In genomic region chr17:25711136-25711535, GRCm38 (mm10) we compare ENCODE assay signal across 28 mouse cellular contexts. TPM values are rescaled to one million over a fixed set of nuclear protein-coding genes. Genes with fewer than 3 reads are reported as not detected.
A peak's percentile ranks its signal among the peaks of the same experiment; 100 is the strongest.
DNase-seq lines count a peak whose midpoint lies in the region; TF ChIP-seq lines count a peak whose summit lies in the region.
"Had no signal": no experiment of that assay in that cellular context is flagged by ENCODE, and none has a peak within 500 bp of the region (broad histone marks: within the 10 kb centered on the region; RNA-seq: fewer than 3 reads in every experiment).

No protein-coding gene starts in this region.

- H3K4me1 ChIP-seq in lung, adult 2 months (ENCODE audit: control insufficient read depth, insufficient read depth, low read length) = no peaks in the 10 kb centered on the region
- H3K4me1 ChIP-seq in limb, embryonic 10.5 days = peaks cover 4% of the 10 kb centered on the region
- H3K4me1 ChIP-seq: embryonic facial prominence, embryonic 15.5 days; forebrain, embryonic 12.5 days; forebrain, embryonic 15.5 days had no signal

- no peak for TF ChIP-seq CTCF in lung, adult 2 months (IDR thresholded peaks at IDR 0.05; ENCODE audit: insufficient read depth, low read length)

- H3K36me3 ChIP-seq in myocyte (ENCODE audit: control insufficient read depth, insufficient read depth) = no peaks in the 10 kb centered on the region
- H3K36me3 ChIP-seq in limb, embryonic 10.5 days = no peaks in the 10 kb centered on the region
- H3K36me3 ChIP-seq: embryonic facial prominence, embryonic 12.5 days; embryonic facial prominence, embryonic 15.5 days; forebrain, embryonic 12.5 days; forebrain, embryonic 15.5 days; heart, embryonic 12.5 days; heart, embryonic 15.5 days had no signal

- DNase-seq in 416B (ENCODE audit: low read depth) = peak; percentile 11
- peak; percentile 76 for DNase-seq in NIH3T3 (ENCODE audit: low read depth)
- DNase-seq in lung, adult 2 months = no peak
- DNase-seq in limb, embryonic 10.5 days (ENCODE audit: low spot score) = no peak
- DNase-seq in kidney, adult 18-20 months = no peak
- DNase-seq: adrenal gland, postnatal 10 days; adrenal gland, postnatal 36 days; B cell, adult 2 months; cerebellum, adult 2 months; cerebellum, adult 9-11 months; cerebellum, postnatal 25 days; gastrocnemius, postnatal 25 days; heart, adult 18-20 months; heart, postnatal 10 days; heart, postnatal 4 days had no signal

- H3K9me3 ChIP-seq in limb, embryonic 10.5 days (replicated peaks) = no peaks in the 10 kb centered on the region
- H3K9me3 ChIP-seq: embryonic facial prominence, embryonic 15.5 days; forebrain, embryonic 12.5 days; forebrain, embryonic 15.5 days; heart, embryonic 15.5 days had no signal

- no peak for TF ChIP-seq POLR2A in myocyte (IDR thresholded peaks at IDR 0.05; ENCODE audit: insufficient read length, low read depth)
- no peak for TF ChIP-seq POLR2A in lung, adult 2 months (IDR thresholded peaks at IDR 0.05; ENCODE audit: borderline replicate concordance, extremely low read depth, low read depth, low read length)

- 57% methylated on average over 4 of the region's 4 CpGs for WGBS in lung, adult 2 months
- 88% methylated on average over 4 of the region's 4 CpGs for WGBS in limb, embryonic 10.5 days

- H3K27me3 ChIP-seq in myocyte (ENCODE audit: control insufficient read depth, insufficient read depth, insufficient read length) = peaks cover 12% of the 10 kb centered on the region
- H3K27me3 ChIP-seq in limb, embryonic 10.5 days (ENCODE audit: low read depth, poor library complexity, severe bottlenecking) = peaks cover 9% of the 10 kb centered on the region

- H3K4me2 ChIP-seq in myocyte (ENCODE audit: low read depth) = no peak overlapping the region
- H3K4me2 ChIP-seq: embryonic facial prominence, embryonic 12.5 days; embryonic facial prominence, embryonic 15.5 days; forebrain, embryonic 12.5 days; forebrain, embryonic 15.5 days; heart, embryonic 12.5 days; heart, embryonic 15.5 days; hindbrain, embryonic 14.5 days had no signal

- no peak overlapping the region for H3ac ChIP-seq in myocyte (ENCODE audit: control insufficient read depth, insufficient read length)

- no peak overlapping the region for H3K4me3 ChIP-seq in myocyte
- H3K4me3 ChIP-seq in lung, adult 2 months (replicated peaks; ENCODE audit: extremely low read depth, low read depth, low read length) = no peak overlapping the region
- no peak overlapping the region for H3K4me3 ChIP-seq in limb, embryonic 10.5 days
- H3K4me3 ChIP-seq: embryonic facial prominence, embryonic 12.5 days; embryonic facial prominence, embryonic 15.5 days; forebrain, embryonic 12.5 days; forebrain, embryonic 15.5 days; heart, embryonic 12.5 days; heart, embryonic 15.5 days had no signal

- H3K27ac ChIP-seq in limb, embryonic 10.5 days = no peak overlapping the region
- H3K27ac ChIP-seq: embryonic facial prominence, embryonic 12.5 days; embryonic facial prominence, embryonic 15.5 days; forebrain, embryonic 12.5 days; forebrain, embryonic 15.5 days; heart, embryonic 15.5 days; hindbrain, embryonic 14.5 days; hindbrain, postnatal 0 days had no signal

- no peaks in the 10 kb centered on the region for H3K79me2 ChIP-seq in myocyte (ENCODE audit: control insufficient read depth, insufficient read depth)

TF ChIP-seq in myocyte, 11 proteins besides CTCF, POLR2A, EP300 and RAD21:
- TF ChIP-seq TCF3 (IDR thresholded peaks at IDR 0.05; ENCODE audit: insufficient read length, low read depth) = no peak
- TF ChIP-seq MYOD1 (IDR thresholded peaks at IDR 0.05; ENCODE audit: control insufficient read depth in 1 of 3, insufficient read length in 2 of 3, low read depth in 2 of 3) = peak; percentile 49 to 88 (median 86)
- TF ChIP-seq MYOG (IDR thresholded peaks at IDR 0.05; ENCODE audit: control insufficient read depth in 1 of 3, insufficient read depth in 1 of 3, insufficient read length in 2 of 3, low read depth in 2 of 3) = peak in 1 of 3 experiments; percentile 51
- TF ChIP-seq E2F4 (IDR thresholded peaks at IDR 0.05; ENCODE audit: insufficient read depth) = no peak
- no peak for TF ChIP-seq CEBPB (IDR thresholded peaks at IDR 0.05; ENCODE audit: insufficient read depth, poor library complexity, severe bottlenecking)
- TF ChIP-seq POLR2AphosphoS2 (IDR thresholded peaks at IDR 0.05; ENCODE audit: insufficient read length, low read depth) = no peak
TF ChIP-seq in myocyte: peak in this region for 2.

RNA-seq across cellular contexts. Expression of gene Gng13, which starts 5.8 kb away (rescaled TPM):
- 0.24 TPM for polyA plus RNA-seq in myocyte (2012; fragmentation: generic; extraction: Trizol)
- 0.36 TPM in 1 of 2 replicates, not detected in the other for polyA plus RNA-seq in lung, adult 2 months (2012; rRNA removed)
- polyA plus RNA-seq in limb, embryonic 10.5 days (2016; fragmentation: Nextera tagmentation; extraction: Ambion mirVana) = 2.0 TPM in 2 replicates
- polyA plus RNA-seq: CD4-positive, CD25-positive, alpha-beta regulatory T cell, adult 4 months; gonadal fat pad, adult 2 months; inflammation-experienced regulatory T-cells, adult 6 months had no signal

RNA-seq across cellular contexts. Expression of gene Chtf18, which starts 16.1 kb away (rescaled TPM):
- 7.2 TPM for polyA plus RNA-seq in myocyte (2012; fragmentation: generic; extraction: Trizol)
- polyA plus RNA-seq in lung, adult 2 months (2012; rRNA removed) = 3.0 and 4.2 TPM in 2 replicates
- 68.5 and 71.9 TPM in 2 replicates for polyA plus RNA-seq in limb, embryonic 10.5 days (2016; fragmentation: Nextera tagmentation; extraction: Ambion mirVana)

RNA-seq across cellular contexts. Expression of gene Rpusd1, which starts 16.3 kb away (rescaled TPM):
- polyA plus RNA-seq in myocyte (2012; fragmentation: generic; extraction: Trizol) = 13.0 TPM
- polyA plus RNA-seq in lung, adult 2 months (2012; rRNA removed) = 40.1 and 45.0 TPM in 2 replicates
- polyA plus RNA-seq in limb, embryonic 10.5 days (2016; fragmentation: Nextera tagmentation; extraction: Ambion mirVana) = 24.8 and 27.0 TPM in 2 replicates

RNA-seq across cellular contexts. Expression of gene Mslnl, which starts 24.7 kb away (rescaled TPM):
- not detected for polyA plus RNA-seq in myocyte (2012; fragmentation: generic; extraction: Trizol)
- polyA plus RNA-seq in lung, adult 2 months (2012; rRNA removed) = 0.23 and 0.25 TPM in 2 replicates
- not detected in 2 replicates for polyA plus RNA-seq in limb, embryonic 10.5 days (2016; fragmentation: Nextera tagmentation; extraction: Ambion mirVana)
- polyA plus RNA-seq: CD4-positive, CD25-positive, alpha-beta regulatory T cell, adult 4 months; forebrain, embryonic 15.5 days; heart, embryonic 12.5 days; heart, embryonic 15.5 days; hindbrain, embryonic 11.5 days; hindbrain, embryonic 14.5 days; hindbrain, postnatal 0 days; inflammation-experienced regulatory T-cells, adult 6 months had no signal

RNA-seq across cellular contexts. Expression of gene Msln, which starts 43.0 kb away (rescaled TPM):
- 91.8 TPM for polyA plus RNA-seq in myocyte (2012; fragmentation: generic; extraction: Trizol)
- polyA plus RNA-seq in lung, adult 2 months (2012; rRNA removed) = 71.2 and 78.4 TPM in 2 replicates
- polyA plus RNA-seq in limb, embryonic 10.5 days (2016; fragmentation: Nextera tagmentation; extraction: Ambion mirVana) = 0.98 TPM in 1 of 2 replicates, not detected in the other
- polyA plus RNA-seq: CD4-positive, CD25-positive, alpha-beta regulatory T cell, adult 4 months; hindbrain, embryonic 14.5 days; inflammation-experienced regulatory T-cells, adult 6 months had no signal

Comparison
In these comparisons a context has a peak if more than half of its experiments do, and no peak if none do; other contexts are left out.
1. DNase-seq: peak in 416B (single experiment) and NIH3T3 (single experiment); none in lung, adult 2 months (single experiment), limb, embryonic 10.5 days (single experiment) and kidney, adult 18-20 months (single experiment).